Mouse (Mus musculus) CH12.LX (cell line): ENCODE measurements around the gene Hinfp. TPM values are rescaled to one million over a fixed set of nuclear protein-coding genes. Genes with fewer than 3 reads are reported as not detected.

Experiments
- DNase-seq: peaks from one replicate; pipeline ENCODE4 v3.0.0-alpha.2; 2013; ENCODE audit errors: extremely low read depth
- H3K27ac ChIP-seq: 2 replicates; pipeline ENCODE4 v1.5.1; 2012; ENCODE audit warnings: low read depth, mild to moderate bottlenecking, control low read depth, moderate library complexity; ENCODE audit not compliant: insufficient read depth
- H3K27me3 ChIP-seq: replicated peaks from 2 replicates; pipeline ENCODE3; 2012; ENCODE audit warnings: inconsistent platforms
- H3K36me3 ChIP-seq, 2 experiments: replicated peaks in 1 of 2; 2 replicates each; pipeline versions ENCODE3 to v1.6.1; 2012; ENCODE audit warnings: inconsistent platforms in 1 of 2, low read length in 1 of 2, mild to moderate bottlenecking in 1 of 2, mixed read lengths in 1 of 2, moderate library complexity in 1 of 2; ENCODE audit not compliant: control insufficient read depth in 1 of 2, insufficient read depth in 1 of 2
- H3K4me1 ChIP-seq, 2 experiments: 2 replicates each; pipeline ENCODE4 v1.6.1; 2012; ENCODE audit warnings: inconsistent platforms in 1 of 2, moderate library complexity in 1 of 2; ENCODE audit not compliant: insufficient read depth in 2 of 2, control insufficient read depth in 1 of 2
- H3K4me2 ChIP-seq: 2 replicates; pipeline ENCODE4 v1.6.1; 2012; ENCODE audit warnings: low read depth, mild to moderate bottlenecking, control low read depth; ENCODE audit not compliant: poor library complexity, insufficient read depth, severe bottlenecking
- H3K4me3 ChIP-seq, 3 experiments: fragments of 150-350 bp in 1 of 3; sonication (generic) in 1 of 3; replicated peaks in 1 of 3; 2 replicates each; pipeline versions ENCODE3 to v1.5.1; 2011 to 2012; ENCODE audit warnings: low read depth in 2 of 3, low read length in 2 of 3, mild to moderate bottlenecking in 2 of 3, moderate library complexity in 2 of 3, control low read depth in 1 of 3, improper control_type of control experiment in 1 of 3, inconsistent platforms in 1 of 3, mixed read lengths in 1 of 3; ENCODE audit not compliant: poor library complexity in 1 of 3
- H3K79me2 ChIP-seq: replicated peaks from 2 replicates; pipeline ENCODE4 v1.6.1; 2012; ENCODE audit warnings: mild to moderate bottlenecking, moderate library complexity; ENCODE audit not compliant: control insufficient read depth, poor library complexity, insufficient read depth, severe bottlenecking; ENCODE audit errors: extremely low read depth
- H3K9ac ChIP-seq: 2 replicates; pipeline ENCODE4 v1.6.1; 2012; ENCODE audit warnings: low read depth, mild to moderate bottlenecking, control low read depth, moderate library complexity; ENCODE audit not compliant: insufficient read depth
- H3K9me3 ChIP-seq: replicated peaks from 2 replicates; pipeline ENCODE3; 2012; ENCODE audit warnings: low read length, inconsistent platforms, mixed read lengths
- BHLHE40 ChIP-seq: IDR thresholded peaks from 2 replicates; pipeline ENCODE4 v1.6.1; 2011; ENCODE audit warnings: mild to moderate bottlenecking, low read depth, low read length, improper control_type of control experiment
- CHD1 ChIP-seq: IDR thresholded peaks from 2 replicates; pipeline ENCODE4 v1.6.1; 2012; ENCODE audit warnings: low read depth, low read length, improper control_type of control experiment, inconsistent platforms
- CHD2 ChIP-seq: IDR thresholded peaks from 2 replicates; pipeline ENCODE4 v1.6.1; 2011; ENCODE audit warnings: low read length, improper control_type of control experiment
- CTCF ChIP-seq, 2 experiments: IDR thresholded peaks in 1 of 2; conservative IDR thresholded peaks in 1 of 2; 2 replicates each; pipeline ENCODE4 v1.5.1; 2011 to 2012; ENCODE audit warnings: low read depth in 2 of 2, low read length in 2 of 2, improper control_type of control experiment in 1 of 2, inconsistent platforms in 1 of 2, mild to moderate bottlenecking in 1 of 2, moderate library complexity in 1 of 2
- ELF1 ChIP-seq: IDR thresholded peaks from 2 replicates; pipeline ENCODE4 v1.6.1; 2014; ENCODE audit warnings: low read depth, mild to moderate bottlenecking, inconsistent platforms, low read length, improper control_type of control experiment
- EP300 ChIP-seq: IDR thresholded peaks from 2 replicates; pipeline ENCODE4 v1.6.1; 2011; ENCODE audit warnings: low read length, improper control_type of control experiment
- ETS1 ChIP-seq: conservative IDR thresholded peaks from 2 replicates; pipeline ENCODE4 v1.6.1; 2012; ENCODE audit warnings: low read depth, mild to moderate bottlenecking, inconsistent platforms, low read length, improper control_type of control experiment, moderate library complexity
- GABPA ChIP-seq: IDR thresholded peaks from 2 replicates; pipeline ENCODE4 v1.6.1; 2012; ENCODE audit warnings: low read depth, low read length, improper control_type of control experiment, inconsistent platforms; ENCODE audit not compliant: insufficient replicate concordance
- HCFC1 ChIP-seq: IDR thresholded peaks from 2 replicates; pipeline ENCODE4 v1.6.1; 2012; ENCODE audit warnings: low read depth, mild to moderate bottlenecking, inconsistent platforms, low read length, improper control_type of control experiment
- IRF4 ChIP-seq: IDR thresholded peaks from 2 replicates; pipeline ENCODE4 v1.6.1; 2014; ENCODE audit warnings: low read depth, mild to moderate bottlenecking, inconsistent platforms, low read length, improper control_type of control experiment
- JUND ChIP-seq: conservative IDR thresholded peaks from 2 replicates; pipeline ENCODE4 v1.6.1; 2011; ENCODE audit warnings: low read depth, low read length, improper control_type of control experiment
- MAFK ChIP-seq: IDR thresholded peaks from 2 replicates; pipeline ENCODE4 v1.6.1; 2011; ENCODE audit warnings: low read length, improper control_type of control experiment; ENCODE audit not compliant: insufficient replicate concordance
- MAX ChIP-seq: IDR thresholded peaks from 2 replicates; pipeline ENCODE4 v1.6.1; 2011; ENCODE audit warnings: low read length, improper control_type of control experiment
- MAZ ChIP-seq: IDR thresholded peaks from 2 replicates; pipeline ENCODE4 v1.6.1; 2012; ENCODE audit warnings: low read depth, mild to moderate bottlenecking, inconsistent platforms, low read length, improper control_type of control experiment, moderate library complexity
- MXI1 ChIP-seq: IDR thresholded peaks from 2 replicates; pipeline ENCODE4 v1.6.1; 2011; ENCODE audit warnings: mild to moderate bottlenecking, low read depth, low read length, improper control_type of control experiment
- NELFE ChIP-seq: IDR thresholded peaks from 2 replicates; pipeline ENCODE4 v1.6.1; 2011; ENCODE audit warnings: low read depth, low read length, improper control_type of control experiment
- NRF1 ChIP-seq: IDR thresholded peaks from 2 replicates; pipeline ENCODE4 v1.6.1; 2014; ENCODE audit warnings: low read depth, mild to moderate bottlenecking, inconsistent platforms, low read length, improper control_type of control experiment, moderate library complexity
- PAX5 ChIP-seq: IDR thresholded peaks from 2 replicates; pipeline ENCODE4 v1.6.1; 2012; ENCODE audit warnings: low read length, inconsistent platforms, mixed read lengths
- POLR2A ChIP-seq: IDR thresholded peaks from 2 replicates; pipeline ENCODE4 v1.6.1; 2011; ENCODE audit warnings: low read depth, mild to moderate bottlenecking, improper control_type of control experiment, low read length
- RCOR1 ChIP-seq: conservative IDR thresholded peaks from 2 replicates; pipeline ENCODE4 v1.6.1; 2012; ENCODE audit warnings: low read depth, mild to moderate bottlenecking, inconsistent platforms, low read length, improper control_type of control experiment
- SIN3A ChIP-seq: IDR thresholded peaks from 2 replicates; pipeline ENCODE4 v1.6.1; 2012; ENCODE audit warnings: low read length, improper control_type of control experiment, inconsistent platforms
- SMC3 ChIP-seq: IDR thresholded peaks from 2 replicates; pipeline ENCODE4 v1.6.1; 2011; ENCODE audit warnings: low read depth, low read length, improper control_type of control experiment
- TBP ChIP-seq: conservative IDR thresholded peaks from 2 replicates; pipeline ENCODE4 v1.6.1; 2011; ENCODE audit warnings: low read depth, low read length, improper control_type of control experiment
- UBTF ChIP-seq: IDR thresholded peaks from 2 replicates; pipeline ENCODE4 v1.6.1; 2012; ENCODE audit warnings: low read depth, mild to moderate bottlenecking, inconsistent platforms, low read length, improper control_type of control experiment, moderate library complexity
- USF1 ChIP-seq: IDR thresholded peaks from 2 replicates; pipeline ENCODE4 v1.6.1; 2014; ENCODE audit warnings: low read depth, mild to moderate bottlenecking, inconsistent platforms, low read length, improper control_type of control experiment
- USF2 ChIP-seq: conservative IDR thresholded peaks from 2 replicates; pipeline ENCODE4 v1.6.1; 2011; ENCODE audit warnings: low read depth, low read length, improper control_type of control experiment
- ZC3H11A ChIP-seq: IDR thresholded peaks from 2 replicates; pipeline ENCODE4 v1.6.1; 2012; ENCODE audit warnings: low read depth, mild to moderate bottlenecking, inconsistent platforms, low read length, improper control_type of control experiment
- ZKSCAN1 ChIP-seq: IDR thresholded peaks from 2 replicates; pipeline ENCODE4 v1.6.1; 2012; ENCODE audit warnings: low read depth, inconsistent platforms, low read length, improper control_type of control experiment, borderline replicate concordance
- dilution Hi-C: fragments of 300-500 bp; cut with MboI; formaldehyde crosslinking; loops from 2 replicates; pipeline ENCODE4 v1.14.3; 2020; ENCODE audit warnings: low sequenced_read_pairs; ENCODE audit not compliant: extremely low pct_unique_long_range_greater_than_20kb, extremely low pct_ligation_motif_present
- in situ Hi-C: fragments of 300-500 bp; cut with MboI; formaldehyde crosslinking; loops from 3 replicates; pipeline ENCODE4 v1.14.3; 2019; ENCODE audit warnings: low sequenced_read_pairs, low pct_ligation_motif_present, low pct_unique_long_range_greater_than_20kb, mixed read lengths
- polyA plus RNA-seq: library from polyadenylated mRNA; unstranded; fragments of >175 nt; gene quantifications from 2 replicates; pipeline ENCODE4 v1.2.1, GENCODE M21; 2012; ENCODE audit warnings: low read depth; ENCODE audit not compliant: insufficient read length
- total RNA-seq, 2 experiments: library from RNA; depleted of rRNA; stranded (reverse); fragments of 300-350 nt in 1 of 2; fragments of >200 nt in 1 of 2; gene quantifications; 2 replicates each; pipeline ENCODE4 v1.2.3; 2012 to 2014

Hinfp gene
- total and polyA plus RNA-seq, 3 experiments = 14.0 to 18.9 (median 16.6) TPM

DNA sequence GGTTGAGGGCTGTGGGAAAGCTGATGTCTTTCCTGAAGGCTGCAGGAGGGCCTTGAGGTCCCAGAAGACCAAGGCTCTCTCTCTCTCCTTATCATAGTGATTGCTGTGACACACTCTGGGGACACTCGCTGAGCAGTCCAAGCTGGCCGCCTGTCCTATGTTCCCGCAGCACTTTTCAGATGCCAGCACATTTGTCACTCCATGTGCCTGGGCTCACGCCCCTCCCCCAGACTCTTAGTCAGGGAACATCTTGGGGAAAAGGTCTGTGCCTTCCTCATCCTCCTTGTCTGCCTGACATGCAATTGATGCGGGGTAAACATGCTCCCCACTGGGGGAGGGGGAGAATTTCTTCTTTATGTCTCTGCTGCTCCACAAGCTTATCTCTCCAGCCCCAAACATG is 22.3 kb downstream of the Hinfp start:
- Histone ChIP-seq H3K79me2 (no peaks in the 10 kb centered on the region), H3K9ac (no peak overlapping the region), H3K36me3 (peaks cover 4 to 59% of the 10 kb centered on the region in 2 experiments), H3K27ac (no peak overlapping the region), H3K4me3 (no peak overlapping the region), H3K27me3 (no peaks in the 10 kb centered on the region), H3K4me2 (no peak overlapping the region), H3K4me1 (no peaks in the 10 kb centered on the region), H3K9me3 (no peaks in the 10 kb centered on the region)
- in situ Hi-C loops = no loop called here
- DNase-seq = no peak
- dilution Hi-C loops = no loop called here
- no peak for TF ChIP-seq NELFE
- no peak for TF ChIP-seq ETS1
- TF ChIP-seq ELF1 = no peak
- no peak for TF ChIP-seq GABPA
- no peak for TF ChIP-seq SMC3
- TF ChIP-seq POLR2A = no peak
- no peak for TF ChIP-seq JUND
- TF ChIP-seq RCOR1 = no peak
- TF ChIP-seq ZC3H11A = no peak
- no peak for TF ChIP-seq USF1
- TF ChIP-seq MXI1 = no peak
- TF ChIP-seq EP300 = no peak
- no peak for TF ChIP-seq CHD2
- no peak for TF ChIP-seq BHLHE40
- TF ChIP-seq TBP = no peak

- H3K4me1 ChIP-seq = peaks cover 0 to 16% of the 10 kb centered on the region in 2 experiments; a peak in 3 of 4 replicates
- H3K4me3 ChIP-seq = no peak overlapping the region
- dilution Hi-C loops (no loop called here), in situ Hi-C loops (loop anchor here (10.0 kb wide), 1 partner anchor 145 kb away; no protein-coding TSS in a partner anchor)
- peaks cover 3 to 28% of the 10 kb centered on the region in 2 experiments for H3K36me3 ChIP-seq
- H3K79me2 ChIP-seq = no peaks in the 10 kb centered on the region
- H3K27me3 ChIP-seq = no peaks in the 10 kb centered on the region
- TF ChIP-seq CTCF (conservative IDR thresholded peaks at IDR 0.05 in 1 of 2, IDR thresholded peaks at IDR 0.05 in 1 of 2; ENCODE audit: low read depth in 2 of 2, low read length in 2 of 2) (no peak), IRF4 (no peak), EP300 (no peak), NRF1 (no peak), CHD1 (no peak), MAZ (no peak), USF2 (no peak), JUND (no peak), MAFK (no peak), HCFC1 (no peak), SIN3A (no peak), ZKSCAN1 (no peak), MAX (no peak), PAX5 (no peak), UBTF (no peak), USF1 (no peak), ELF1 (no peak)
- no peak overlapping the region for H3K27ac ChIP-seq
- H3K9me3 ChIP-seq = no peaks in the 10 kb centered on the region
- no peak overlapping the region for H3K9ac ChIP-seq
- no peak overlapping the region for H3K4me2 ChIP-seq
- no peak for DNase-seq
These were observed 35.5 kb downstream of the Hinfp start for GRCm38 (mm10) chr9:44269973-44270372.
